Mouse (Mus musculus): ENCODE data around the gene Gramd4. TPM values are rescaled to one million over a fixed set of nuclear protein-coding genes. Genes with fewer than 3 reads are reported as not detected.
A peak's percentile ranks its signal among the peaks of the same experiment; 100 is the strongest.

Gramd4 gene
- polyA plus RNA-seq, 1 experiment from 2014 or later, result 8.7 TPM

- H3K4me2 ChIP-seq (replicated peaks; ENCODE audit: low read depth, low read length), result no peak overlapping the region
- H3K27me3 ChIP-seq (ENCODE audit: control insufficient read depth, insufficient read depth, low read length), result no peaks in the 10 kb centered on the region
- H3K9me3 ChIP-seq (ENCODE audit: control insufficient read depth, low read length), result no peaks in the 10 kb centered on the region
- no peak for ATAC-seq (ENCODE audit: low FRiP score)
- no peak overlapping the region for H3K27ac ChIP-seq (ENCODE audit: low read depth, low read length)
- no peaks in the 10 kb centered on the region for H3K4me1 ChIP-seq (replicated peaks; ENCODE audit: control insufficient read depth, insufficient read depth, low read length)
- no peak overlapping the region for H3K9ac ChIP-seq (ENCODE audit: low read depth, low read length)
- no peaks in the 10 kb centered on the region for H3K36me3 ChIP-seq (ENCODE audit: control insufficient read depth, insufficient read depth, low read length)
- no peak overlapping the region for H3K4me3 ChIP-seq (ENCODE audit: low read depth, low read length)
- no peak for DNase-seq (ENCODE audit: low spot score)
- 69% methylated on average over 6 of the region's 6 CpGs for WGBS
Observed at GRCm38 (mm10) chr15:86105751-86106150, 48.3 kb downstream of the Gramd4 start.

- Histone ChIP-seq H3K36me3 (ENCODE audit: control insufficient read depth, insufficient read depth, low read length) (no peaks in the 10 kb centered on the region), H3K27me3 (ENCODE audit: control insufficient read depth, insufficient read depth, low read length) (no peaks in the 10 kb centered on the region), H3K4me3 (ENCODE audit: low read depth, low read length) (no peak overlapping the region), H3K9me3 (ENCODE audit: control insufficient read depth, low read length) (no peaks in the 10 kb centered on the region), H3K27ac (ENCODE audit: low read depth, low read length) (no peak overlapping the region), H3K4me1 (replicated peaks; ENCODE audit: control insufficient read depth, insufficient read depth, low read length) (peaks cover 3% of the 10 kb centered on the region; the same call in 1 of the 2 replicates), H3K4me2 (replicated peaks; ENCODE audit: low read depth, low read length) (no peak overlapping the region), H3K9ac (ENCODE audit: low read depth, low read length) (no peak overlapping the region)
- DNase-seq (ENCODE audit: low spot score) (no peak), ATAC-seq (ENCODE audit: low FRiP score) (no peak)
- WGBS, result 83% methylated on average over 11 of the region's 11 CpGs
Observed at GRCm38 (mm10) chr15:86107831-86108471, 50.5 kb downstream of the Gramd4 start.

GRCm38 (mm10) chr15:86109245-86109644 is 51.8 kb downstream of the Gramd4 start:
- H3K4me2 ChIP-seq (replicated peaks; ENCODE audit: low read depth, low read length), result no peak overlapping the region
- DNase-seq (ENCODE audit: low spot score) (no peak), ATAC-seq (ENCODE audit: low FRiP score) (no peak)
- no peaks in the 10 kb centered on the region for H3K27me3 ChIP-seq (ENCODE audit: control insufficient read depth, insufficient read depth, low read length)
- no peak overlapping the region for H3K27ac ChIP-seq (ENCODE audit: low read depth, low read length)
- H3K4me3 ChIP-seq (ENCODE audit: low read depth, low read length), result no peak overlapping the region
- H3K36me3 ChIP-seq (ENCODE audit: control insufficient read depth, insufficient read depth, low read length), result no peaks in the 10 kb centered on the region
- WGBS, result 90% methylated on average over 7 of the region's 7 CpGs
- H3K9me3 ChIP-seq (ENCODE audit: control insufficient read depth, low read length), result no peaks in the 10 kb centered on the region
- no peak overlapping the region for H3K9ac ChIP-seq (ENCODE audit: low read depth, low read length)
- H3K4me1 ChIP-seq (replicated peaks; ENCODE audit: control insufficient read depth, insufficient read depth, low read length), result peaks cover 8% of the 10 kb centered on the region

GRCm38 (mm10) chr15:86109650-86110211 is 52.2 kb downstream of the Gramd4 start:
- 90% methylated on average over 8 of the region's 8 CpGs for WGBS

GRCm38 (mm10) chr15:86110361-86111103 is 53.0 kb downstream of the Gramd4 start:
- no peak overlapping the region for H3K4me3 ChIP-seq (ENCODE audit: low read depth, low read length)
- no peaks in the 10 kb centered on the region for H3K9me3 ChIP-seq (ENCODE audit: control insufficient read depth, low read length)
- no peaks in the 10 kb centered on the region for H3K36me3 ChIP-seq (ENCODE audit: control insufficient read depth, insufficient read depth, low read length)
- no peak for ATAC-seq (ENCODE audit: low FRiP score)
- no peak overlapping the region for H3K4me2 ChIP-seq (replicated peaks; ENCODE audit: low read depth, low read length)
- no peaks in the 10 kb centered on the region for H3K27me3 ChIP-seq (ENCODE audit: control insufficient read depth, insufficient read depth, low read length)
- peaks cover 8% of the 10 kb centered on the region for H3K4me1 ChIP-seq (replicated peaks; ENCODE audit: control insufficient read depth, insufficient read depth, low read length)
- H3K27ac ChIP-seq (ENCODE audit: low read depth, low read length), result no peak overlapping the region
- DNase-seq (ENCODE audit: low spot score), result no peak
- WGBS, result 79% methylated on average over 10 of the region's 10 CpGs
- no peak overlapping the region for H3K9ac ChIP-seq (ENCODE audit: low read depth, low read length)

More at GRCm38 (mm10) chr15:86109650-86110211, 52.2 kb downstream of the Gramd4 start:
- H3K27ac ChIP-seq (ENCODE audit: low read depth, low read length), result no peak overlapping the region
- H3K9me3 ChIP-seq (ENCODE audit: control insufficient read depth, low read length), result no peaks in the 10 kb centered on the region
- DNase-seq (ENCODE audit: low spot score) (no peak), ATAC-seq (ENCODE audit: low FRiP score) (no peak)
- no peaks in the 10 kb centered on the region for H3K27me3 ChIP-seq (ENCODE audit: control insufficient read depth, insufficient read depth, low read length)
- no peak overlapping the region for H3K4me3 ChIP-seq (ENCODE audit: low read depth, low read length)
- peaks cover 8% of the 10 kb centered on the region for H3K4me1 ChIP-seq (replicated peaks; ENCODE audit: control insufficient read depth, insufficient read depth, low read length)
- no peaks in the 10 kb centered on the region for H3K36me3 ChIP-seq (ENCODE audit: control insufficient read depth, insufficient read depth, low read length)
- H3K4me2 ChIP-seq (replicated peaks; ENCODE audit: low read depth, low read length), result no peak overlapping the region
- H3K9ac ChIP-seq (ENCODE audit: low read depth, low read length), result no peak overlapping the region

- Histone ChIP-seq H3K4me1 (replicated peaks; ENCODE audit: control insufficient read depth, insufficient read depth, low read length) (peaks cover 8% of the 10 kb centered on the region), H3K9ac (ENCODE audit: low read depth, low read length) (0 out of 2 replicates have a peak overlapping the region, but pooled peaks have one; percentile 19), H3K27ac (ENCODE audit: low read depth, low read length) (peak overlapping the region; percentile 70), H3K36me3 (ENCODE audit: control insufficient read depth, insufficient read depth, low read length) (no peaks in the 10 kb centered on the region), H3K9me3 (ENCODE audit: control insufficient read depth, low read length) (no peaks in the 10 kb centered on the region), H3K4me2 (replicated peaks; ENCODE audit: low read depth, low read length) (no peak overlapping the region; the same call in 1 of the 2 replicates), H3K27me3 (ENCODE audit: control insufficient read depth, insufficient read depth, low read length) (no peaks in the 10 kb centered on the region), H3K4me3 (ENCODE audit: low read depth, low read length) (no peak overlapping the region)
- 11% methylated on average over 10 of the region's 10 CpGs for WGBS
- DNase-seq (ENCODE audit: low spot score), result peak; percentile 30
- 0 out of 2 replicates have a peak, but pooled peaks have one; percentile 43 for ATAC-seq (ENCODE audit: low FRiP score)
Observed at GRCm38 (mm10) chr15:86112707-86113341, 55.3 kb downstream of the Gramd4 start.

- Histone ChIP-seq H3K4me3 (ENCODE audit: low read depth, low read length) (no peak overlapping the region), H3K27me3 (ENCODE audit: control insufficient read depth, insufficient read depth, low read length) (no peaks in the 10 kb centered on the region), H3K4me1 (replicated peaks; ENCODE audit: control insufficient read depth, insufficient read depth, low read length) (peaks cover 8% of the 10 kb centered on the region), H3K9me3 (ENCODE audit: control insufficient read depth, low read length) (no peaks in the 10 kb centered on the region), H3K4me2 (replicated peaks; ENCODE audit: low read depth, low read length) (no peak overlapping the region; the same call in 1 of the 2 replicates), H3K9ac (ENCODE audit: low read depth, low read length) (0 out of 2 replicates have a peak overlapping the region, but pooled peaks have one; percentile 19), H3K27ac (ENCODE audit: low read depth, low read length) (peak overlapping the region; percentile 70), H3K36me3 (ENCODE audit: control insufficient read depth, insufficient read depth, low read length) (no peaks in the 10 kb centered on the region)
- WGBS, result 8% methylated on average over 9 of the region's 9 CpGs
- ATAC-seq (ENCODE audit: low FRiP score), result no peak
- no peak for DNase-seq (ENCODE audit: low spot score)
Observed at GRCm38 (mm10) chr15:86113342-86113710, 55.8 kb downstream of the Gramd4 start.

- no peak for ATAC-seq (ENCODE audit: low FRiP score)
- 0 out of 2 replicates have a peak, but pooled peaks cover 3% of the 10 kb centered on the region for H3K36me3 ChIP-seq (ENCODE audit: control insufficient read depth, insufficient read depth, low read length)
- H3K9ac ChIP-seq (ENCODE audit: low read depth, low read length), result no peak overlapping the region
- H3K4me1 ChIP-seq (replicated peaks; ENCODE audit: control insufficient read depth, insufficient read depth, low read length), result peaks cover 8% of the 10 kb centered on the region
- no peak overlapping the region for H3K4me2 ChIP-seq (replicated peaks; ENCODE audit: low read depth, low read length)
- no peaks in the 10 kb centered on the region for H3K9me3 ChIP-seq (ENCODE audit: control insufficient read depth, low read length)
- no peak for DNase-seq (ENCODE audit: low spot score)
- no peak overlapping the region for H3K4me3 ChIP-seq (ENCODE audit: low read depth, low read length)
- H3K27ac ChIP-seq (ENCODE audit: low read depth, low read length), result 0 out of 2 replicates have a peak overlapping the region, but pooled peaks have one; percentile 17
- 54% methylated on average over 5 of the region's 5 CpGs for WGBS
- H3K27me3 ChIP-seq (ENCODE audit: control insufficient read depth, insufficient read depth, low read length), result no peaks in the 10 kb centered on the region
Observed at GRCm38 (mm10) chr15:86116421-86116820, 58.9 kb downstream of the Gramd4 start.

Measured in hindbrain, embryonic 11.5 days (tissue).